In genomic region chr11:73350483-73350882, GRCm38 (mm10) we compare ENCODE assay signal across 23 mouse cellular contexts. TPM values are rescaled to one million over a fixed set of nuclear protein-coding genes. Genes with fewer than 3 reads are reported as not detected.
A peak's percentile ranks its signal among the peaks of the same experiment; 100 is the strongest.
DNase-seq lines count a peak whose midpoint lies in the region; ATAC-seq and TF ChIP-seq lines count a peak whose summit lies in the region.
"Had no signal": no experiment of that assay in that cellular context is flagged by ENCODE, and none has a peak within 500 bp of the region (broad histone marks: within the 10 kb centered on the region; RNA-seq: fewer than 3 reads in every experiment).

TSS of gene Olfr20 (plus strand) at chr11:73350783.

- H3K4me1 ChIP-seq in MEL (ENCODE audit: control insufficient read depth in 1 of 2, insufficient read depth in 2 of 2, low read length in 2 of 2), result no peaks in the 10 kb centered on the region

- TF ChIP-seq POLR2A in MEL (IDR thresholded peaks at IDR 0.05; ENCODE audit: control insufficient read depth in 1 of 2, insufficient read depth in 1 of 2, low read depth in 1 of 2, low read length in 2 of 2, poor library complexity in 1 of 2), result no peak

- H3K9ac ChIP-seq in MEL (ENCODE audit: control insufficient read depth, low read depth, low read length, poor library complexity, severe bottlenecking), result no peak within 1 kb of the TSS

- H3K79me2 ChIP-seq in MEL (ENCODE audit: control insufficient read depth, insufficient read depth, low read length, poor library complexity), result no peaks in the 10 kb centered on the region

- ATAC-seq in activated CD4-positive, CD25-positive, alpha-beta regulatory T cell, adult 4 months, result no peak
- ATAC-seq: CD4-positive, CD25-positive, alpha-beta regulatory T cell, adult 4 months; Patski had no signal

- DNase-seq in MEL (ENCODE audit: low read depth, low spot score), result no peak
- DNase-seq: adrenal gland, adult 2 months; adrenal gland, adult 8-10 months; adrenal gland, postnatal 10 days; adrenal gland, postnatal 14 days; adrenal gland, postnatal 25 days; adrenal gland, postnatal 36 days; B cell, adult 2 months; cerebellum, adult 11 months; cerebellum, adult 11-12 months; cerebellum, adult 18-20 months; cerebellum, adult 2 months; cerebellum, adult 8-10 months; cerebellum, adult 9-10 months had no signal

- no peaks in the 10 kb centered on the region for H3K9me3 ChIP-seq in MEL (replicated peaks; ENCODE audit: insufficient read depth, low read length)
- H3K9me3 ChIP-seq: G1E had no signal

- TF ChIP-seq CTCF in MEL (IDR thresholded peaks at IDR 0.05 in 2 of 3, conservative IDR thresholded peaks at IDR 0.05 in 1 of 3; ENCODE audit: control insufficient read depth in 1 of 3, insufficient read depth in 1 of 3, low read depth in 2 of 3, low read length in 3 of 3, poor library complexity in 1 of 3, severe bottlenecking in 1 of 3), result no peak

- H3K36me3 ChIP-seq in MEL (ENCODE audit: control insufficient read depth in 1 of 2, insufficient read depth in 2 of 2, low read length in 2 of 2), result no peaks in the 10 kb centered on the region
- H3K36me3 ChIP-seq: G1E had no signal

- TF ChIP-seq RAD21 in MEL (IDR thresholded peaks at IDR 0.05; ENCODE audit: low read depth, low read length), result no peak

- peaks cover 0 to 2% of the 10 kb centered on the region in 2 experiments; a peak in 1 of 4 replicates for H3K27me3 ChIP-seq in MEL (ENCODE audit: control insufficient read depth in 1 of 2, insufficient read depth in 2 of 2, low read length in 2 of 2)

- TF ChIP-seq EP300 in MEL (IDR thresholded peaks at IDR 0.05; ENCODE audit: low read depth in 1 of 2, low read length in 2 of 2), result no peak

- H3K27ac ChIP-seq in MEL (ENCODE audit: control insufficient read depth, low read depth, low read length), result no peak within 1 kb of the TSS

- H3K4me3 ChIP-seq in MEL (ENCODE audit: control insufficient read depth in 1 of 2, insufficient read depth in 1 of 2, low read depth in 2 of 2, low read length in 2 of 2), result no peak within 1 kb of the TSS

TF ChIP-seq in MEL, 35 proteins besides CTCF, POLR2A, EP300 and RAD21:
- TF ChIP-seq ZC3H11A (IDR thresholded peaks at IDR 0.05; ENCODE audit: low read depth, low read length), result no peak
- peak; percentile 31; the same call in 1 of the 2 replicates for TF ChIP-seq USF1 (IDR thresholded peaks at IDR 0.05; ENCODE audit: low read depth, low read length)

RNA-seq across cellular contexts. Expression of gene Olfr20, which starts in this region (rescaled TPM):
- not detected in 2 replicates for total RNA-seq in MEL (2012; rRNA removed)
- not detected for polyA plus RNA-seq in MEL (2012; ENCODE audit: insufficient read depth in 1 of 2, insufficient read length in 2 of 2, low read depth in 1 of 2, low replicate concordance in 2 of 2, missing spikeins in 1 of 2)
- not detected for polyA plus RNA-seq in activated CD4-positive, CD25-positive, alpha-beta regulatory T cell, adult 4 months (2017; shearing (Covaris generic))
- total RNA-seq: adrenal gland, adult 18-20 months; adrenal gland, adult 2 months; adrenal gland, adult 8-10 months; adrenal gland, postnatal 14 days; adrenal gland, postnatal 25 days; adrenal gland, postnatal 4 days; CH12.LX had no signal
- polyA plus RNA-seq: brain, embryonic 14.5 days; C2C12; CD4-positive, CD25-positive, alpha-beta regulatory T cell, adult 4 months; cerebellum, adult 2 months; G1E; Patski had no signal
